Mouse (Mus musculus): ENCODE data around the gene Cd300ld2. TPM values are rescaled to one million over a fixed set of nuclear protein-coding genes. Genes with fewer than 3 reads are reported as not detected.

Gene Cd300ld2
- total and polyA plus RNA-seq, 3 experiments, result not detected

GRCm38 (mm10) chr11:115059797-115060196 is 43.8 kb upstream of the Cd300ld2 start:
- no peaks in the 10 kb centered on the region for H3K36me3 ChIP-seq (ENCODE audit: control insufficient read depth in 1 of 2, insufficient read depth in 2 of 2, low read length in 2 of 2)
- H3K4me1 ChIP-seq (ENCODE audit: control insufficient read depth in 1 of 2, insufficient read depth in 2 of 2, low read length in 2 of 2), result no peaks in the 10 kb centered on the region
- H3K9me3 ChIP-seq (replicated peaks; ENCODE audit: insufficient read depth, low read length), result no peaks in the 10 kb centered on the region
- no peaks in the 10 kb centered on the region for H3K79me2 ChIP-seq (ENCODE audit: control insufficient read depth, insufficient read depth, low read length, poor library complexity)
- H3K27me3 ChIP-seq (ENCODE audit: control insufficient read depth in 1 of 2, insufficient read depth in 2 of 2, low read length in 2 of 2), result peaks cover 0 to 4% of the 10 kb centered on the region in 2 experiments; a peak in 1 of 4 replicates
- no peak for DNase-seq (ENCODE audit: low read depth, low spot score)
- no peak overlapping the region for H3K27ac ChIP-seq (ENCODE audit: control insufficient read depth, low read depth, low read length)
- H3K9ac ChIP-seq (ENCODE audit: control insufficient read depth, low read depth, low read length, poor library complexity, severe bottlenecking), result no peak overlapping the region
- no peak overlapping the region for H3K4me3 ChIP-seq (ENCODE audit: control insufficient read depth in 1 of 2, insufficient read depth in 1 of 2, low read depth in 2 of 2, low read length in 2 of 2)
- no peak for TF ChIP-seq ZKSCAN1 (IDR thresholded peaks at IDR 0.05; ENCODE audit: low read depth, low read length)
- no peak for TF ChIP-seq GATA1 (IDR thresholded peaks at IDR 0.05; ENCODE audit: low read depth, low read length)
- TF ChIP-seq MYB (IDR thresholded peaks at IDR 0.05; ENCODE audit: low read depth, low read length), result no peak
- TF ChIP-seq KAT2A (conservative IDR thresholded peaks at IDR 0.05; ENCODE audit: low read depth, low read length), result no peak
- TF ChIP-seq CHD1 (IDR thresholded peaks at IDR 0.05; ENCODE audit: low read depth, low read length), result no peak
- no peak for TF ChIP-seq HCFC1 (IDR thresholded peaks at IDR 0.05; ENCODE audit: low read depth, low read length)
- TF ChIP-seq SIN3A (IDR thresholded peaks at IDR 0.05; ENCODE audit: low read length), result no peak
- TF ChIP-seq TBP (IDR thresholded peaks at IDR 0.05; ENCODE audit: low read depth, low read length), result no peak
- TF ChIP-seq USF1 (IDR thresholded peaks at IDR 0.05; ENCODE audit: low read depth, low read length), result no peak
- no peak for TF ChIP-seq RAD21 (IDR thresholded peaks at IDR 0.05; ENCODE audit: low read depth, low read length)
- TF ChIP-seq RCOR1 (IDR thresholded peaks at IDR 0.05; ENCODE audit: low read depth, low read length), result no peak
- no peak for TF ChIP-seq POLR2AphosphoS2 (IDR thresholded peaks at IDR 0.05; ENCODE audit: low read length)
- no peak for TF ChIP-seq ZMIZ1 (IDR thresholded peaks at IDR 0.05; ENCODE audit: low read depth, low read length)
- no peak for TF ChIP-seq POLR2A (IDR thresholded peaks at IDR 0.05; ENCODE audit: control insufficient read depth in 1 of 2, insufficient read depth in 1 of 2, low read depth in 1 of 2, low read length in 2 of 2, poor library complexity in 1 of 2)
- TF ChIP-seq ZNF384 (IDR thresholded peaks at IDR 0.05; ENCODE audit: low read depth, low read length), result no peak
- no peak for TF ChIP-seq CTCF (IDR thresholded peaks at IDR 0.05 in 2 of 3, conservative IDR thresholded peaks at IDR 0.05 in 1 of 3; ENCODE audit: control insufficient read depth in 1 of 3, insufficient read depth in 1 of 3, low read depth in 2 of 3, low read length in 3 of 3, poor library complexity in 1 of 3, severe bottlenecking in 1 of 3)
- no peak for TF ChIP-seq USF2 (IDR thresholded peaks at IDR 0.05; ENCODE audit: borderline replicate concordance in 1 of 2, insufficient read depth in 1 of 2, low read depth in 1 of 2, low read length in 2 of 2)
- no peak for TF ChIP-seq E2F4 (IDR thresholded peaks at IDR 0.05; ENCODE audit: borderline replicate concordance, low read depth, low read length)
- TF ChIP-seq ETS1 (IDR thresholded peaks at IDR 0.05; ENCODE audit: low read depth, low read length), result no peak
- no peak for TF ChIP-seq ELF1 (IDR thresholded peaks at IDR 0.05; ENCODE audit: low read depth, low read length)

DNA sequence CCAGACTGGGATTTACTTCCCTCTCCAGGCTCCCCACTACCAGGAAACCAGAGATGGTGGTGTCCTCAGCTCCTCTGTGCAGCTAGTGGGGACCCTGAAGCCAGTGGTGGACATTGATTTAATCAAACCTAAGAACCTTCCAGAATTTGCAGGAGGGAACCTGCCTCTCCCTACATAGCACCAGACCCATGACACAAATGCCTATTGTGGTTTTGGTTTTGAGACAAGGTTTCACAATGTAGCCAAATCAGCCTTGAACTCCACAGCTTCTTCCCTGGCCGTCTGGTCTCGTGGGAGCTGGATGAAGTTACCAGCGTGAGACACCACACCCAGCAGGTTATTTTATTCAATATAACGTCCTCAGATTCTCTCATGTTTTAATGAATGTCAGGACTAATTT is 42.7 kb upstream of the Cd300ld2 start:
- no peaks in the 10 kb centered on the region; a peak in 1 of 4 replicates for H3K27me3 ChIP-seq (ENCODE audit: control insufficient read depth in 1 of 2, insufficient read depth in 2 of 2, low read length in 2 of 2)
- no peak for DNase-seq (ENCODE audit: low read depth, low spot score)
- no peaks in the 10 kb centered on the region for H3K36me3 ChIP-seq (ENCODE audit: control insufficient read depth in 1 of 2, insufficient read depth in 2 of 2, low read length in 2 of 2)
- H3K27ac ChIP-seq (ENCODE audit: control insufficient read depth, low read depth, low read length), result no peak overlapping the region
- no peaks in the 10 kb centered on the region for H3K9me3 ChIP-seq (replicated peaks; ENCODE audit: insufficient read depth, low read length)
- H3K4me3 ChIP-seq (ENCODE audit: control insufficient read depth in 1 of 2, insufficient read depth in 1 of 2, low read depth in 2 of 2, low read length in 2 of 2), result no peak overlapping the region
- no peak overlapping the region for H3K9ac ChIP-seq (ENCODE audit: control insufficient read depth, low read depth, low read length, poor library complexity, severe bottlenecking)
- no peaks in the 10 kb centered on the region for H3K79me2 ChIP-seq (ENCODE audit: control insufficient read depth, insufficient read depth, low read length, poor library complexity)
- no peaks in the 10 kb centered on the region for H3K4me1 ChIP-seq (ENCODE audit: control insufficient read depth in 1 of 2, insufficient read depth in 2 of 2, low read length in 2 of 2)
- no peak for TF ChIP-seq TAL1 (IDR thresholded peaks at IDR 0.05; ENCODE audit: low read length)
- no peak for TF ChIP-seq ETS1 (IDR thresholded peaks at IDR 0.05; ENCODE audit: low read depth, low read length)
- no peak for TF ChIP-seq CTCF (IDR thresholded peaks at IDR 0.05 in 2 of 3, conservative IDR thresholded peaks at IDR 0.05 in 1 of 3; ENCODE audit: control insufficient read depth in 1 of 3, insufficient read depth in 1 of 3, low read depth in 2 of 3, low read length in 3 of 3, poor library complexity in 1 of 3, severe bottlenecking in 1 of 3)
- TF ChIP-seq SIN3A (IDR thresholded peaks at IDR 0.05; ENCODE audit: low read length), result no peak
- TF ChIP-seq MAX (IDR thresholded peaks at IDR 0.05; ENCODE audit: low read length), result no peak
- TF ChIP-seq MXI1 (IDR thresholded peaks at IDR 0.05; ENCODE audit: low read depth, low read length), result no peak
- TF ChIP-seq HCFC1 (IDR thresholded peaks at IDR 0.05; ENCODE audit: low read depth, low read length), result no peak
- TF ChIP-seq POLR2AphosphoS5 (IDR thresholded peaks at IDR 0.05; ENCODE audit: borderline replicate concordance, low read depth, low read length), result no peak
- no peak for TF ChIP-seq NRF1 (IDR thresholded peaks at IDR 0.05; ENCODE audit: insufficient read depth, low read depth, low read length, poor library complexity, severe bottlenecking)
- no peak for TF ChIP-seq UBTF (IDR thresholded peaks at IDR 0.05; ENCODE audit: borderline replicate concordance, insufficient read depth, low read depth, low read length)

Data from MEL (cell line).